Mouse (Mus musculus): Measurements from ENCODE around the gene Prdx6b. TPM values are rescaled to one million over a fixed set of nuclear protein-coding genes. Genes with fewer than 3 reads are reported as not detected.

Prdx6b gene
- polyA plus RNA-seq, 1 experiment from 2014 or later, result not detected

DNA sequence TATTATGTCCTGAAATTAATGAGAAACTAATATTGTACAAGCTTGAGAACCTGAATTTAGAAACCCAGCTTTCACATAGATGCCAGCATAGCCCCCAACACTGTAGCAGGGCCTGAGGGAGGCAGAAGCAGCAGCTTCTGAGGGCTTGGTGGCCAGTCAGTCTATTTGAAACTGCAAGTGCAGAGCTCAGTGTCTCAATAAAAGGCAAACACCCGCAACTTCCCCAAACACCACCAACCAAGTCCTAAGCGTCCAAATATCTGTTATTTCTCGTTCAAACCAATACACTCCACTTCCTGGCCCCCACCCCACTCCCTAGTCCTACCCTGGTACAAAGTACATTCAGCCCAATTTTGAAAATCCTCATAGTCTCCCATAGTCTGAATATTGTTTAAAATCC, 6.1 kb downstream of the Prdx6b start:
- Histone ChIP-seq H3K4me2 (replicated peaks; ENCODE audit: low read depth) (no peak overlapping the region), H3K27ac (replicated peaks) (no peak overlapping the region), H3K36me3 (ENCODE audit: control insufficient read depth, insufficient read depth, low read length) (no peaks in the 10 kb centered on the region), H3K27me3 (ENCODE audit: control insufficient read depth, insufficient read depth, low read length) (no peaks in the 10 kb centered on the region), H3K4me1 (replicated peaks; ENCODE audit: control insufficient read depth, insufficient read depth) (no peaks in the 10 kb centered on the region), H3K9me3 (ENCODE audit: control insufficient read depth, low read length) (no peaks in the 10 kb centered on the region), H3K9ac (ENCODE audit: low read length) (no peak overlapping the region), H3K4me3 (ENCODE audit: low read depth, low read length) (no peak overlapping the region)
- ATAC-seq (ENCODE audit: low FRiP score, low TSS enrichment) (no peak), DNase-seq (ENCODE audit: low spot score) (no peak)
- WGBS, result 54% methylated on average over 3 of the region's 3 CpGs
- TF ChIP-seq EP300 (optimal IDR thresholded peaks at IDR 0.05) (no peak), CTCF (IDR thresholded peaks at IDR 0.05; ENCODE audit: low read depth) (no peak)

DNA sequence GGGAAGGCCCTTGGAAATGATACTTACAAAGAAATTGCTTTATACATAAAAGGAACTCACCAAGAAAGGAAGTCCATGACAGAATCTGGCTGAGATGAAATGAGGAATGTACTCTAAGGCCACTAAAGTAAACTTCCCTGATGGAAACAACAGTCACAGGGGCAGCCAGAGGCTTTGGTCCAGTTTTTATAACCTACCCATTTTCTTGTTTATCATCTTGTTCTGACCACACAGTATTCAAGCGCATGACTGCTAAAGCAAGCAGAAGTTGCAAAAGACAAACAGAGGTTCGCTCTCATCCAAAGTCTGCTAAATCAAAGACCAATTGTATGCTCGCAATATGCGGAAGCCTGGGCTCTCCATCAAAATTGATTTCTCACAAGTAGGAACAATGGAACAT, 8.5 kb downstream of the Prdx6b start:
- Histone ChIP-seq H3K4me2 (replicated peaks; ENCODE audit: low read depth) (no peak overlapping the region), H3K9ac (ENCODE audit: low read length) (no peak overlapping the region), H3K4me3 (ENCODE audit: low read depth, low read length) (no peak overlapping the region), H3K27me3 (ENCODE audit: control insufficient read depth, insufficient read depth, low read length) (no peaks in the 10 kb centered on the region), H3K36me3 (ENCODE audit: control insufficient read depth, insufficient read depth, low read length) (no peaks in the 10 kb centered on the region), H3K9me3 (ENCODE audit: control insufficient read depth, low read length) (no peaks in the 10 kb centered on the region), H3K4me1 (replicated peaks; ENCODE audit: control insufficient read depth, insufficient read depth) (no peaks in the 10 kb centered on the region), H3K27ac (replicated peaks) (no peak overlapping the region)
- TF ChIP-seq EP300 (optimal IDR thresholded peaks at IDR 0.05) (no peak), CTCF (IDR thresholded peaks at IDR 0.05; ENCODE audit: low read depth) (no peak)
- DNase-seq (ENCODE audit: low spot score) (no peak), ATAC-seq (ENCODE audit: low FRiP score, low TSS enrichment) (peak; percentile 69)
- 39% methylated on average over 4 of the region's 4 CpGs for WGBS

DNA sequence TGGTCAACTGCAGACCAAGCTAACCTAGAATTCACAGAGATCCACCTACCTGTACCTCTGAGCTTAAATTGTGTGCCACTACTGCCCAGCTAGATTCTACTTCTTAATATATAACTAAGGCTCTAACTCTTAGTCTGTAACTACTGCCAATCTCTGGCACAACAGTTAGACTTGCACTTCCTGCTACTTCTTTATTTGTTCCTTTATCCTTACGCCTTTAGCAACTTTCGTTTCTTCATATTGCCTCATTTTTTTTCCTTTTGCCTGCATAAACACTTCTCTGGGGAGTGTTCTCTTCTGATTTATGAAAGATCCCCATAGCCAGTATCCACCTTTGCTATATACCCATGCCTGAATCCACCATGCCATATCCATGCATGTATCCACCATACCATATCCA, 11.7 kb downstream of the Prdx6b start:
- Histone ChIP-seq H3K27me3 (ENCODE audit: control insufficient read depth, insufficient read depth, low read length) (no peaks in the 10 kb centered on the region), H3K4me3 (ENCODE audit: low read depth, low read length) (no peak overlapping the region), H3K4me2 (replicated peaks; ENCODE audit: low read depth) (no peak overlapping the region), H3K36me3 (ENCODE audit: control insufficient read depth, insufficient read depth, low read length) (no peaks in the 10 kb centered on the region), H3K9ac (ENCODE audit: low read length) (no peak overlapping the region), H3K27ac (replicated peaks) (no peak overlapping the region), H3K9me3 (ENCODE audit: control insufficient read depth, low read length) (no peaks in the 10 kb centered on the region), H3K4me1 (replicated peaks; ENCODE audit: control insufficient read depth, insufficient read depth) (no peaks in the 10 kb centered on the region)
- no peak for DNase-seq (ENCODE audit: low spot score)
- no peak for TF ChIP-seq EP300 (optimal IDR thresholded peaks at IDR 0.05)
- no peak for TF ChIP-seq CTCF (IDR thresholded peaks at IDR 0.05; ENCODE audit: low read depth)
- WGBS, result 82% methylated on average over 2 of the region's 2 CpGs
- no peak for ATAC-seq (ENCODE audit: low FRiP score, low TSS enrichment)

DNA sequence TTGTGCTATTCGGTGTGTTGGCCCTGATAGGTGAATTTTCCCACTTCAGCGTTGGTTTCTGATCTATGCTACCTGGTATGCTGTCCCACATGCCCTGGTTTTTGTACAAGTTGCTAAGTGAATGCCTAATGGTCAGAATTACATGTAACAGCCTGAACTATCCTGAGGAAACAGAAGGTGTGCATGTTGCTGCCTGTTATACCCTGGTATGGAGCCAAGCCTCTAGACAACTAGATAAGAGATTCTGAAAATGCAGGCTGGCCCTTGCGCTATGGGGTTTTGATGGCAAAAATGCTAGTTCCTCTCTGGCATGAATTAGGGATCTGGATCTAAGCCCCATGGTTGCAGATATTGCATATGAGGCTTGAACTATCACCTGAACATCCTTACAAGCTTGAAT, 15.4 kb downstream of the Prdx6b start:
- WGBS, result 87% methylated on average over 3 of the region's 3 CpGs
- Histone ChIP-seq H3K4me1 (replicated peaks; ENCODE audit: control insufficient read depth, insufficient read depth) (no peaks in the 10 kb centered on the region), H3K9me3 (ENCODE audit: control insufficient read depth, low read length) (no peaks in the 10 kb centered on the region), H3K4me3 (ENCODE audit: low read depth, low read length) (no peak overlapping the region), H3K9ac (ENCODE audit: low read length) (no peak overlapping the region), H3K27ac (replicated peaks) (no peak overlapping the region), H3K27me3 (ENCODE audit: control insufficient read depth, insufficient read depth, low read length) (no peaks in the 10 kb centered on the region), H3K36me3 (ENCODE audit: control insufficient read depth, insufficient read depth, low read length) (no peaks in the 10 kb centered on the region), H3K4me2 (replicated peaks; ENCODE audit: low read depth) (no peak overlapping the region)
- ATAC-seq (ENCODE audit: low FRiP score, low TSS enrichment), result no peak
- TF ChIP-seq CTCF (IDR thresholded peaks at IDR 0.05; ENCODE audit: low read depth) (no peak), EP300 (optimal IDR thresholded peaks at IDR 0.05) (no peak)
- DNase-seq (ENCODE audit: low spot score), result no peak

DNA sequence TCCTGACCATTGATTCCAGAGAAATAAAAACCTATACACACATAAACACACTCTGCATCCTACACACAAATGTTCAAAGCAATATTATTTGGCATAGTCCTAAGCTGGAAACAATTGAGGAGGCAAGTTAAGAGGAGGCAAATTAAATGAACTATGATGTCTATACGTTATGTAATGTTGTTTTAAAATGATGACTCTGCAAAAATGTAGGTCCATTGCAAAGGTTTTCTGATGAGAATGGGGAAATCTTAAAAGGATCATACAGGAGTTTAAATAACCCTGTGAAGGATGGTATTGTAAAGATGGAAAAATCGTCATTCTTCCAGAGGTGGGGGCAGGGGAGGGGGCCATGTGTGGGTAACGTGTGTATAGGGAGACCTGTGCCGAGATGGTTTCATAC, 17.5 kb downstream of the Prdx6b start:
- H3K36me3 ChIP-seq (ENCODE audit: control insufficient read depth, insufficient read depth, low read length), result no peaks in the 10 kb centered on the region
- TF ChIP-seq CTCF (IDR thresholded peaks at IDR 0.05; ENCODE audit: low read depth) (no peak), EP300 (optimal IDR thresholded peaks at IDR 0.05) (no peak)
- 69% methylated on average over 4 of the region's 4 CpGs for WGBS
- ATAC-seq (ENCODE audit: low FRiP score, low TSS enrichment), result no peak
- no peak overlapping the region for H3K4me3 ChIP-seq (ENCODE audit: low read depth, low read length)
- H3K27me3 ChIP-seq (ENCODE audit: control insufficient read depth, insufficient read depth, low read length), result no peaks in the 10 kb centered on the region
- H3K9me3 ChIP-seq (ENCODE audit: control insufficient read depth, low read length), result no peaks in the 10 kb centered on the region
- H3K4me2 ChIP-seq (replicated peaks; ENCODE audit: low read depth), result no peak overlapping the region
- no peak overlapping the region for H3K27ac ChIP-seq (replicated peaks)
- no peak overlapping the region for H3K9ac ChIP-seq (ENCODE audit: low read length)
- no peaks in the 10 kb centered on the region for H3K4me1 ChIP-seq (replicated peaks; ENCODE audit: control insufficient read depth, insufficient read depth)
- no peak for DNase-seq (ENCODE audit: low spot score)

DNA sequence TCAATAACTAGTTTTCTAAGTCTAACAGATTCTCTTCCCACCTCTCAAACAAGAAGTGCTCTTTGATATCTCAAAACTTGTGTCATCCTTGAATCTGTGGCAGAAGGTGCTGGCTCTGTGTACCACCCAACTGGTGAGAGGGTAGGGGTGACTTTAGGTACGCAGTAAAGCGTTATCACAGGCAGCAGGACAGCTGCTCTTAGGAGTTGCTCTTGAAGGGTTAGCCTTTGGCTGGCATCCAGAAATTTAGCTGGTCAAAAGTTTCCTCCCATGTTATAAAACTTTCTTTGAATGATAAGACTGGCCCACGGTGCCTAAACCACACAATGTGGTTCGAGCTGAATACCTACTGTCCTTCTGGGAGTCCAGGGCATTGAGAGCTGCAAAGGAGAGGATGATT, 18.5 kb downstream of the Prdx6b start:
- H3K27me3 ChIP-seq (ENCODE audit: control insufficient read depth, insufficient read depth, low read length), result no peaks in the 10 kb centered on the region
- no peaks in the 10 kb centered on the region for H3K36me3 ChIP-seq (ENCODE audit: control insufficient read depth, insufficient read depth, low read length)
- TF ChIP-seq CTCF (IDR thresholded peaks at IDR 0.05; ENCODE audit: low read depth) (no peak), EP300 (optimal IDR thresholded peaks at IDR 0.05) (no peak)
- no peak overlapping the region for H3K27ac ChIP-seq (replicated peaks)
- no peak for ATAC-seq (ENCODE audit: low FRiP score, low TSS enrichment)
- H3K9ac ChIP-seq (ENCODE audit: low read length), result no peak overlapping the region
- no peak overlapping the region for H3K4me2 ChIP-seq (replicated peaks; ENCODE audit: low read depth)
- no peaks in the 10 kb centered on the region for H3K9me3 ChIP-seq (ENCODE audit: control insufficient read depth, low read length)
- 38% methylated on average over 4 of the region's 4 CpGs for WGBS
- no peak overlapping the region for H3K4me3 ChIP-seq (ENCODE audit: low read depth, low read length)
- DNase-seq (ENCODE audit: low spot score), result peak; percentile 26
- H3K4me1 ChIP-seq (replicated peaks; ENCODE audit: control insufficient read depth, insufficient read depth), result no peaks in the 10 kb centered on the region

Measured in stomach, postnatal 0 days (tissue).